Mouse (Mus musculus) embryo, embryonic 11 days (tissue): ENCODE data around the gene Gnai3.
A peak's percentile ranks its signal among the peaks of the same experiment; 100 is the strongest.

Experiments
- DNase-seq: peaks from one replicate; pipeline ENCODE4 v3.0.0-alpha.2; 2015

Gene Gnai3

GRCm38 (mm10) chr3:108081681-108082080, 64.3 kb downstream of the Gnai3 start:
- no peak for DNase-seq

- no peak for DNase-seq
Observed at GRCm38 (mm10) chr3:108076836-108077235, 69.1 kb downstream of the Gnai3 start.

GRCm38 (mm10) chr3:108072983-108073569, 72.9 kb downstream of the Gnai3 start:
- DNase-seq: no peak

GRCm38 (mm10) chr3:108070295-108071293, 75.4 kb downstream of the Gnai3 start:
- DNase-seq: peak; percentile 42

GRCm38 (mm10) chr3:108069231-108069870, 76.6 kb downstream of the Gnai3 start:
- no peak for DNase-seq

- DNase-seq: no peak
Observed at GRCm38 (mm10) chr3:108068826-108069225, 77.1 kb downstream of the Gnai3 start.

GRCm38 (mm10) chr3:108067370-108067934, 78.5 kb downstream of the Gnai3 start:
- DNase-seq: no peak

- DNase-seq: no peak
Observed at GRCm38 (mm10) chr3:108065551-108065950, 80.4 kb downstream of the Gnai3 start.

- no peak for DNase-seq
Observed at GRCm38 (mm10) chr3:108064672-108065071, 81.3 kb downstream of the Gnai3 start.

GRCm38 (mm10) chr3:108062648-108063047, 83.3 kb downstream of the Gnai3 start:
- DNase-seq: no peak

GRCm38 (mm10) chr3:108061420-108061819, 84.5 kb downstream of the Gnai3 start:
- peak; percentile 87 for DNase-seq
